Comparison of ENCODE assay signal across 8 mouse cellular contexts in the genomic region with DNA sequence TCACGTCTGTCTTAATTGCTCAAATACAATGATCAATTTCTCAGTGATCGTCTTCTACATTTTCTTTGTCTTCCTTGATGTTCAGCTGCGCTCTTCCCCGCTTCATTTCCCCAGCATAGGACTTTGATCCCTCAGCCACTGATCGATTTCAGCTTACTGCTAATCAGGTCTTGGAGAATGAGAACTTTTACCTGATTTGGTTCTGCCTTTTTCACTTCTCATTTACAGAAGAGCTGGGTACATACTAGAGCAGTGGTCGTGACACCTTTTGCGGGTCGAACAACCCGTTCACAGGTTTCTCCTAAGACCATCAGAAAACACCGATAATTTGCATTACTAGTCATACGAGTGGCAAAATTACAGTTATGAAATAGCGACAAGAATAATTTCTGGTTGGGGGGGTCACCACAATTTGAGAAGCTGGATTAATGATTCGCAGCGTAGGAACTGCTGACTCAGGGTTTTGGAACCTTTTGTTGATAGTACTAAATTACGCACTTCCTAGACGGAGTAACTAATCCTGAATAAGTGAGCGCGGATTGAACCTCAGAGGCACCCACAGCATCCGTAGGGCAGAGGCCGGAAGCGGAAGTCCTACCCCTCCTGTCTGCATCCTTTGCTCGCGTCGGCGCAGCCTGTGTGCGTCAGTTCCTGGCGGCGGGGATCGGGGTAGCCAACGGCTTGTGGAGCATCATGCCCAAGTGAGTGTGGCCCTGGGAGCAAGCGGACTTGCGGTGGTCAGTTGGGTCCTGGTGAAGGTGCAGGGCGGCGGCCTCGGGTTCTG. TPM values are rescaled to one million over a fixed set of nuclear protein-coding genes. Genes with fewer than 3 reads are reported as not detected.
A peak's percentile ranks its signal among the peaks of the same experiment; 100 is the strongest.
DNase-seq lines count a peak whose midpoint lies in the region; ATAC-seq lines count a peak whose summit lies in the region.

No protein-coding gene starts in this region.

- peak overlapping the region; percentile 70 for H3K4me2 ChIP-seq in hindbrain, embryonic 12.5 days (replicated peaks)

- ATAC-seq in hindbrain, embryonic 12.5 days (ENCODE audit: low FRiP score): peak; percentile 98

- peak; percentile 97 for DNase-seq in NIH3T3 (ENCODE audit: low read depth)
- peak; percentile 96 to 98 for DNase-seq in cerebellum, postnatal 10 days
- peak; percentile 93 to 95 for DNase-seq in frontal cortex, postnatal 10 days (ENCODE audit: low spot score in 2 of 2)
- DNase-seq in layer of hippocampus, postnatal 14 days (ENCODE audit: low spot score in 2 of 2): peak; percentile 91 to 98
- peak; percentile 94 for DNase-seq in lung, postnatal 14 days
- peak; percentile 92 for DNase-seq in retina, adult 2 months (ENCODE audit: low read depth, low spot score)
- DNase-seq in thymus, postnatal 36 days: peak; percentile 89 to 92

- peaks cover 8% of the 10 kb centered on the region for H3K4me1 ChIP-seq in hindbrain, embryonic 12.5 days

- no peaks in the 10 kb centered on the region for H3K27me3 ChIP-seq in hindbrain, embryonic 12.5 days

- peak overlapping the region; percentile 25; the same call in 1 of the 2 replicates for H3K27ac ChIP-seq in hindbrain, embryonic 12.5 days

- H3K9ac ChIP-seq in hindbrain, embryonic 12.5 days: peak overlapping the region; percentile 73

- 4% methylated on average over 32 of the region's 35 CpGs for WGBS in hindbrain, embryonic 12.5 days

- no peaks in the 10 kb centered on the region for H3K9me3 ChIP-seq in hindbrain, embryonic 12.5 days (replicated peaks)

- peak overlapping the region; percentile 72 for H3K4me3 ChIP-seq in hindbrain, embryonic 12.5 days

- H3K36me3 ChIP-seq in hindbrain, embryonic 12.5 days: peaks cover 26% of the 10 kb centered on the region

RNA-seq across cellular contexts. Expression of a gene that starts 1.7 kb away (rescaled TPM):
- 299 and 327 TPM in 2 replicates for polyA plus RNA-seq in hindbrain, embryonic 12.5 days (2016; fragmentation: Nextera tagmentation; extraction: Ambion mirVana)
- total RNA-seq in layer of hippocampus, postnatal 14 days (2021): 10 to 100 TPM; 65.3 to 70.2 TPM

RNA-seq across cellular contexts. Expression of a gene that starts 16.6 kb away (rescaled TPM):
- 9.4 TPM in 2 replicates for polyA plus RNA-seq in hindbrain, embryonic 12.5 days (2016; fragmentation: Nextera tagmentation; extraction: Ambion mirVana)
- total RNA-seq in layer of hippocampus, postnatal 14 days (2021): 10 to 100 TPM; 16.1 to 20.3 TPM

RNA-seq across cellular contexts. Expression of a gene that starts 19.2 kb away (rescaled TPM):
- 11.8 and 13.7 TPM in 2 replicates for polyA plus RNA-seq in hindbrain, embryonic 12.5 days (2016; fragmentation: Nextera tagmentation; extraction: Ambion mirVana)
- 100 to 1,000 TPM; 121 to 130 TPM for total RNA-seq in layer of hippocampus, postnatal 14 days (2021)

Comparison
In these comparisons a context has a peak if more than half of its experiments do, and no peak if none do; other contexts are left out.
1. Peak in every context shown above with its lines: DNase-seq, ATAC-seq, H3K4me3 ChIP-seq and H3K27ac ChIP-seq.